Mouse (Mus musculus) left cerebral cortex, adult 18-20 months (tissue): ENCODE measurements at regions not wholly inside any gene's neighbourhood (a gene's known extent, or its start where the extent isn't known, plus 50 kb on each side); places are given as distances from the start of the nearest gene placed in this dataset.

Experiments
- DNase-seq, 2 experiments: peaks; one replicate each; pipeline ENCODE4 v3.0.0; 2021 to 2022; ENCODE audit warnings: low spot score in 2 of 2, mixed read lengths in 1 of 2

DNA sequence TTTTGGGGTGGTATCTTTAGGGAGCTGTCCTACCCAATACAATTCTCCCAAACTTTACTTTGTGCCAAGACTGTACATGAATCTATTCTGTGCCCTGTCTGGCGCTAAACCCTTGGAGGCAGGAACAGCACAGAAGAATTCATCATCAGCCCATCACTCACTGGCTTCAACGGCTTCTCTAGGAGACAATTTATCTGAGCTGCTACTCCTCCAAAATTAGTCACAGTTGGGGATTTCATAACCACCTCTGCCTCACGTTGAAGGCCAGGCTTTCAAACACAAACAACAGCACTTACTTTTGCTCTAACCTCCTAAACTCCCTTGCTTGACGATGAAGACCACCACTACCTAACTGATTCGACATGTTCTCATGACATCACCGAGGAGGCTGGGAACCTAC lies 95.1 kb upstream of the E2f7 start:
- DNase-seq, result peak in 1 of 2 experiments; percentile 7

- no peak for DNase-seq
Measured at GRCm38 (mm10) chr10:110650851-110651250, 94.4 kb upstream of the E2f7 start.

GRCm38 (mm10) chr10:110654070-110654469 lies 91.2 kb upstream of the E2f7 start:
- DNase-seq, result no peak

DNA sequence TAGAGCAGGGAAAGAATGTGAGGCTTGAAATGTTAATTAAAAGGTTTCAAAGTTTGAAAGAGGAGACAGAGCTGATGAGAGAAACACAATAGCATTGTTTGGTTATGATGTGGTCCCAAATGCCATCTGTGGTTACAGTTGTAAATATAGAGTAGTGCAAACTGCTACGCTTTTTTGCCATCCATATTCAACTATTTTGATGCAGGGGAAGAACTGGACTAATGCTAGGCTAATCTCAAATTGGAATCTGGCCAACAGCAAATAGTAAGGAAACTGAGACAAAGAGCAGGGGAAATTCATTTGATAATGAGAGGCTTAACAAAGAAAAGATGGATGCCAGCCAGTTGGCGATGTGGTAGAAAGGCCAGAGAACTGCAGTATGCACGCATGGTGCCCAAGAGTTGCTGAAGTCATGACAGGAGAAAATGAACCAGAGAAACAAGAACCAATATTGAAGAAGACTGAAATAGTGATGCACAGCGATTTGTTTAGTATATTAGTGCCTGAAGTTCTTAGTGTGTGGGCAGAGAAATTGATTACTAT lies 87.0 kb upstream of the E2f7 start:
- DNase-seq, result no peak

GRCm38 (mm10) chr10:110676503-110676902 lies 68.7 kb upstream of the E2f7 start:
- no peak for DNase-seq
